Mouse (Mus musculus) heart, adult 2 months (tissue): ENCODE results near the gene Cenpt.

Experiments used
- CTCF ChIP-seq: fragments of 200-600 bp; IDR thresholded peaks from 2 replicates; pipeline ENCODE4 v1.8.1; 2022; ENCODE audit warnings: antibody characterized with exemption, mild to moderate bottlenecking, moderate library complexity
- EP300 ChIP-seq: fragments of 200-500 bp; IDR thresholded peaks from 2 replicates; pipeline ENCODE4 v1.6.1; 2011; ENCODE audit warnings: low read depth, low read length, control low read depth; ENCODE audit not compliant: insufficient read depth

- TF ChIP-seq CTCF (no peak), EP300 (no peak)
These were observed 13.9 kb downstream of the Cenpt start for GRCm38 (mm10) chr8:105839209-105839608.
